30 mouse cellular contexts compared by ENCODE assay signal in the genomic region with DNA sequence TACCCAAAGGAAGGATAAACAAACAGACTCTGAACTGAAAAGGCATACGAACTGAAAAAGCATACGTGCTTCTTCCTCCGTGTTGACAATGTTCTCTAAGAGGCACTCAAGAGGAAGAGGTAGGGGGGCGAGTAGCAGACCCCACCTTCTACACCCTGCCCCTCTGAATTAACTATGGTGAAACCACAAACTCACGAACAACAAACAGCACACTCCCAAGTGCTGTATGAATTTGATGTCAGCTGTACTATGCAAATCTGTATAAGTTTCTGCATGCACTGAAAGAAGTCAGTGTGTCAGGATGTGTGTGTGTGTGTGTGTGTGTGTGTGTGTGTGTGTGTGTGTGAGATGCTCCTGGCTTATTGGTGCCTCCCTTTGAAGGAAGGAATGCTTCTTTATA.
DNase-seq lines count a peak whose midpoint lies in the region; ATAC-seq lines count a peak whose summit lies in the region.
"Had no signal": no experiment of that assay in that cellular context is flagged by ENCODE, and none has a peak within 500 bp of the region (broad histone marks: within the 10 kb centered on the region; RNA-seq: fewer than 3 reads in every experiment).

No protein-coding gene starts in this region.

- H3K4me2 ChIP-seq in hindbrain, embryonic 13.5 days: no peak overlapping the region
- H3K4me2 ChIP-seq: embryonic facial prominence, embryonic 13.5 days; forebrain, embryonic 12.5 days; heart, embryonic 12.5 days; limb, embryonic 12.5 days; liver, embryonic 11.5 days; midbrain, embryonic 12.5 days had no signal

- no peak for ATAC-seq in hindbrain, embryonic 13.5 days (ENCODE audit: low FRiP score)
- ATAC-seq: liver, postnatal 0 days; Patski had no signal

- H3K4me1 ChIP-seq in hindbrain, embryonic 13.5 days (replicated peaks): 0 out of 2 replicates have a peak, but pooled peaks cover under 1% of the 10 kb centered on the region

- H3K4me3 ChIP-seq in hindbrain, embryonic 13.5 days: no peak overlapping the region
- H3K4me3 ChIP-seq: embryonic facial prominence, embryonic 13.5 days; erythroblast, embryonic 14.5 days; forebrain, embryonic 12.5 days; heart, embryonic 12.5 days; limb, embryonic 12.5 days; midbrain, embryonic 12.5 days had no signal

- H3K27ac ChIP-seq in hindbrain, embryonic 13.5 days: no peak overlapping the region
- H3K27ac ChIP-seq: embryonic facial prominence, embryonic 13.5 days; forebrain, embryonic 12.5 days; kidney, postnatal 0 days; limb, embryonic 12.5 days; midbrain, embryonic 12.5 days had no signal

- no peak overlapping the region for H3K9ac ChIP-seq in hindbrain, embryonic 13.5 days
- H3K9ac ChIP-seq: embryonic facial prominence, embryonic 13.5 days; forebrain, embryonic 12.5 days; heart, embryonic 12.5 days; limb, embryonic 12.5 days; liver, postnatal 0 days; midbrain, embryonic 12.5 days had no signal

- H3K36me3 ChIP-seq in hindbrain, embryonic 13.5 days: no peaks in the 10 kb centered on the region; the same call in 1 of the 2 replicates
- H3K36me3 ChIP-seq: heart, embryonic 12.5 days; limb, embryonic 12.5 days had no signal

- DNase-seq in B cell, adult 2 months: peak; percentile 26 to 37
- peak; percentile 62 for DNase-seq in CD4-positive, CD25-positive, alpha-beta regulatory T cell, adult 2 months (ENCODE audit: low read depth, low spot score)
- peak; percentile 77 for DNase-seq in naive thymus-derived CD4-positive, alpha-beta T cell, adult 2 months (ENCODE audit: low read depth)
- peak; percentile 59 for DNase-seq in thymus, postnatal 14 days
- DNase-seq in kidney, postnatal 4 days: no peak
- DNase-seq in kidney, postnatal 36 days: no peak
- DNase-seq: adrenal gland, postnatal 10 days; cerebellum, adult 8-10 months; cerebellum, postnatal 36 days; embryo, embryonic 11 days; gastrocnemius, postnatal 14 days; heart, adult 11 months; heart, postnatal 14 days; kidney, adult 2 months; liver, postnatal 0 days; lung, postnatal 10 days; right cerebral cortex, adult 18-20 months; right cerebral cortex, postnatal 4 days had no signal

- 68% methylated on average over 5 of the region's 5 CpGs for WGBS in hindbrain, embryonic 13.5 days

- no peaks in the 10 kb centered on the region for H3K27me3 ChIP-seq in hindbrain, embryonic 13.5 days
- H3K27me3 ChIP-seq: CH12.LX; embryonic facial prominence, embryonic 13.5 days; forebrain, embryonic 12.5 days; heart, embryonic 12.5 days; limb, embryonic 12.5 days; midbrain, embryonic 12.5 days; Patski had no signal

- no peaks in the 10 kb centered on the region for H3K9me3 ChIP-seq in hindbrain, embryonic 13.5 days
- H3K9me3 ChIP-seq: embryonic facial prominence, embryonic 13.5 days; forebrain, embryonic 12.5 days; G1E; heart, embryonic 12.5 days; limb, embryonic 12.5 days; midbrain, embryonic 12.5 days had no signal

Comparison
In these comparisons a context has a peak if more than half of its experiments do, and no peak if none do; other contexts are left out.
1. DNase-seq: peak in B cell, adult 2 months (2 of 2), CD4-positive, CD25-positive, alpha-beta regulatory T cell, adult 2 months (single experiment), naive thymus-derived CD4-positive, alpha-beta T cell, adult 2 months (single experiment) and thymus, postnatal 14 days (single experiment); none in kidney, postnatal 4 days (0 of 2) and kidney, postnatal 36 days (0 of 2).